Mouse (Mus musculus) hematopoietic stem cell, adult 5-6 weeks (primary cell): Measurements from ENCODE around the gene Hoxb6. TPM values are rescaled to one million over a fixed set of nuclear protein-coding genes. Genes with fewer than 3 reads are reported as not detected.
A peak's percentile ranks its signal among the peaks of the same experiment; 100 is the strongest.

Source experiments
- ATAC-seq, 2 experiments: fragments of 125-278 bp in 1 of 2; replicated peaks in 1 of 2; 2 replicates each; pipeline ENCODE4 v1.8.0; 2016 to 2017; ENCODE audit warnings: inconsistent platforms in 2 of 2, mild to moderate bottlenecking in 2 of 2, moderate number of reproducible peaks in 2 of 2, low read depth in 1 of 2, moderate TSS enrichment in 1 of 2; ENCODE audit not compliant: low FRiP score in 2 of 2, poor library complexity in 2 of 2, severe bottlenecking in 2 of 2, insufficient read depth in 1 of 2, low TSS enrichment in 1 of 2
- total RNA-seq: library from RNA; stranded (forward); fragments of 172-1452, 232-1000 nt; gene quantifications from 2 replicates; pipeline ENCODE4 v1.2.3, GENCODE M21; 2017

Hoxb6 gene
- total RNA-seq, 1 experiment from 2014 or later: 1.2 TPM

DNA sequence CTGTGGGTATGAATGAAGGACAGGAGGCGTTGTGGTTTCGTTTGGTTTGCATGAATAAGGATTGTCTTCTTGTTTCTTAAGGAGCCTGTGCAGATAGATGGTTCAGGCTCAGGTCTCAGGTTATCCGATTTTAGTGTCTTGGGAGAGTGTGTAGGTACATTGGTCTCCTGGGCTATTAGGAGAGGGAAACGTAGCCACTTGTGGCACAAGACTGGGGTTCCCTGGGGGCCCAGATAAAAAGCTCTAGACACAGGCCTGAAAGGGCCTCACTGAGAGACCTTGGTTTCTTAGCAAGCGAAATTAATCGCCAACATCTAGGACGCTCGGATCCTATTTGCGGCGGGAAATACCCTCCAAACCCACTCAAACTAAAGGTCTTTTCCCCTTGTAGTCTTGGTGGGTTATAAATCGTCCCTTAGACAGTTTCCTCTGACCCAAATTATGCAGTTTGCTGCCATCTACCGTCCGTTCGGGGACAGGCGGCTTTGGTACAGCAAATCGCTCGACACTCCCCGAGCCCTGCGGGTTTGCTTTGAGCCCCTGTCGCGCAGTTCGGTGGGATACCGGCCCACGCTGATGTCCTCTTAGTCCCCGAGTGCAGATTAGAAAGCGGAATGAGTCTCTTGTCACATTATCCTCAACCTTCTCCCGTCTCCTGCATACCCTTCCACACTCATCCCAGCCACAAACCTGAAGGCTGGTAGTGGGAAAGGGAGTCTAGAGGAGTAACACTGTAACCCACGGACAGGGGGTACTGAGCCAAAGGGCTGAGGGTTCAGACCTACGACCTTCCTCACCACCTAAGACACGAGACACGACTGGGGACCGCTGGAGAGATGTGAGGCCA lies 2.2 kb downstream of the Hoxb6 start:
- ATAC-seq: peak; percentile 77 to 81

DNA sequence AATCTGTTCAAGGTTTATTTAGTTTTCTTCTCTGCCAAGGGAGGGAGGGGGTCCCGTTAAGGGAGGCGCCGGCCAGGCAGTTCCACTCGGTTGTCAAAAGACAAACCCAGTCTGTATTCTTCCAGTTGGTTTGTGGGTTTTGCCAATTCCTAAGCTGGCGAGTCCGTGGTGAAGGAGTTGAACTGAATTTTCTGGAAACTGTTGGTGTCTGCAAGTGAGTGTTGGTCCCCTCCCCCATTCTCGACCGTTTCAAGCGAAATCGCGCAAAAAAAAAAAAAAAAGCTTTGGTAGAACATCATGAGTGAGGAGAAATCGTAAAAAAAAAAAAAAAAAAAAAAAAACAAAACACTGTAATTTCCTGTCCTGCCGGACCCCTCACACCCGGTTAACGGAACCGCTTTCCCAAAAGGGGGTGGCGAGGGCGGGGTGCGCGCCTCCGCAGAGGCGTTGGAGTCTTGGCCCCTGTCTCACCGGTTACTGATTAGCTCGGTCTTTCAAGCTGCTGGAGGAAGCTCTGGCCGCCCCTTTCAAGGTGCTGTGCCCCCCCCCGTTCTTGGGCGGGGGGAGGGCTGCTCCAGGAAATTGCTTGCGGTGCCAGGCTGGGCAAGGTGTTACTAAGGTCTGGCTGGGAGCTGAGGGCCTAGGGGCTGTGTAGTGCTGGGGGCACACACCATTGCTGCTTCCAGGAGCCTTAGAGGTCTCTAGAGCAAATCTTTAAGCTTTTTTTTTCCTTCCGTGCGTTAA lies 3.0 kb downstream of the Hoxb6 start:
- no peak for ATAC-seq

DNA sequence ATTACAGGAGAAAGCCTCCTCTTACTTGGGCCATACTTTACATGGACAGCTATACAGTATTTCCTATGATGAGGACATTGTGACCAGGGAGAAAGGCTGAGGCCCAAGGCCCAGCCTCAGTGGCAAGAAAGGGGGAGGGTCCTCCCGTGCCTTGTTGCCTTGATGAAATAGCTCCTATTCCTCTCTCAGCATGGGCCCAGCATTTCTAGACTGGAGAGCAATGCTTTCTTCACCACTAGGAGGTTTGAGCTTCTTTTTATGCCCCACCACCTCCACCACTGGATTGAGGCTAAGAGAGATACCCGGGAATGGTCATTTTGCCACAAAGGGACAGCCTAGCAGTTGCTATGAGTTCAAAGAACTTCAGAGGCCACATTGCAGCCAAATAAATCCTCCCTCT lies 4.7 kb downstream of the Hoxb6 start:
- no peak for ATAC-seq

DNA sequence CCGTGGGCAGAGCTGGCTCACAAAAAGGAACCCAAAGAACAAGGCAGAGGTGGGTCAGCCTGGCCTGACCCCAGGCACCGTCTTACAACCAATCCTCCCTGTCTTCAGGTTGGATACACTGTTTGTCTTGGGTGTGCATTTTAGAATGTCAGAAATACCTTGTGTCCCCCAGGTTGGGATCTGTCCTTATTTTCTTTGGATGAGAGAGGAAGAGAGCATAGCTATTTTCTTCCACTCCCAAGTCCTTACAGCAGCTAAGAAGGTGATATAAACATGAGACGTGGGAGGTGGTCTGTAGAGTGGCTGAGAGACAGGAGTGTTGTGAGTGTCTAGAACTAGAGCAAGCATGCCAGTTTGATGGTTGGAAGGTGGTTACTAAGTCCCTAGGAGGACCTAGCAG lies 5.2 kb downstream of the Hoxb6 start:
- no peak for ATAC-seq

DNA sequence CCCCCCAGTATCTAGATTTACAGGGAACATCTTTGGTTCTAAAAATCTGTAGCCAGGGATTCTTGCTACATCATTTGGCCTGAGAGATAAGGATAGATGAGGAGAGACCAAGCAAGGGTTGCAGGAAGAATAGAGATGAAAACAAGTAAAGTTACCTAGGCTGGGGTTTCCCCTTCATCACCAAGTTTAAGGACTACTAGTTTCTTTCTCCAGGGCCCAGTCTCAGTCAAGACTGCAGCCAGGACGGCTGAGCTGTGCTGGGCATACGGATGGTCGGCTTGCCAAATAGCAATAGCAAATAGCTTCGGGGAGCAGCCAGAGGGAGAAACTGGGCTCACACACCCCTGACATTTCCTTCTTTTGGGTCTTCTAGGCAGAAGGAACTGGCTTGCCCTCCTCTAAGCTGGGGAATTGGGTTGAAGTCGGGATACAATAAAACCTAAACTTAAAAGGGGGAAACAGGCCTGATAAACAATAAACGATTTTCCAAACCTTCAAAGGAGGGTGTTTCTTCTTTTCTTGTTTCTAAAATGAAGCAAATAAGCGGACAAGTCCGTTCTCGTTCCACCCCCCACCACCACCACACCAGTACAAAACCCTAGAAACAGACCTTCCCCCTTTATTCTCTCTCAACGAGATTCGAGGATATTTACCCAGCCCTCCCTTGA lies 5.8 kb downstream of the Hoxb6 start:
- ATAC-seq: no peak

DNA sequence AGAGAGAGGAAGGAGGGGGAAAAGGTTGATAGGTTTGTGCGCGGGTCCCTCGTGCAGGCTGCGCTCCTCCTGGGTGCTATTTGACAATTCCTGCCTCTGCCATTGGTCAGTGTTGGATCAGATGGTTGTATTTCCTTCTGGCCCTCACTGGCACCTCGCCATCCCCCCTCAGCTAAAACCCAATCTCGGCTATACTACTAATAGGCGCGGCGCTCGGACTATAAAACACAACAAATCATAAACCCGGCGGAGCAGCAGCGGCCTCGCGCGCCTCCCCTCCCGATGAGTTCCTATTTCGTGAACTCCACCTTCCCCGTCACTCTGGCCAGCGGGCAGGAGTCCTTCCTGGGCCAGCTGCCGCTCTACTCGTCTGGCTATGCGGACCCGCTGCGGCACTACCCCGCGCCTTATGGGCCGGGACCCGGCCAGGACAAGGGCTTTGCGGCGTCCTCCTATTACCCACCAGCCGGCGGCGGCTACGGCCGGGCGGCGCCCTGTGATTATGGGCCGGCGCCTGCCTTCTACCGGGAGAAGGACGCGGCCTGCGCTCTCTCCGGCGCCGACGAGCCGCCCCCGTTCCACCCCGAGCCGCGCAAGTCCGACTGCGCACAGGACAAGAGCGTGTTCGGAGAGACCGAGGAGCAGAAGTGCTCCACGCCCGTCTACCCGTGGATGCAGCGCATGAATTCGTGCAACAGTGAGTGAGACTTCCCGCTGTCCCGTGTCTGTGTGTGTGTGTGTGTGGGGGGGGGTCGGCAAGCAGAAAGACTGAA lies 6.8 kb downstream of the Hoxb6 start:
- no peak for ATAC-seq

DNA sequence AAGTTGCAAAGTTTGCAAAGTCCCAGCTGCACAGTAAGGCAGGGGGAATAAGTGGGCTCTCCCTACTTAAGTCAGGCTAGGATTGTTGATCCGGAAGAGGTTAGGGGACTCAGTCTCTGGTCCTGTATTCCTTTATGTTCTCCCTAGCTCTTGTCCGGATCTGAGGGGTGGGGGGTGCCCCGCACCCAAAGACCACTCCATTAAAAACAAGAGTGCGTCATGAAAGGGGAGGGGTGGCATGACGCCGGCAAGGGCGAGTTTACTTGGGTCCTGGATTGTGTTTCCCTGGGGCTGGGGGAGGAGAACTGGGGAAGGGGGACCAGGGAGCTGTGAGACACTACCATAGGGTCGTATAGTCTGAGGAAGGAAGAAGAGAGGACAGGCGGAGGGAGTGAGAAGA lies 7.5 kb downstream of the Hoxb6 start:
- no peak for ATAC-seq

DNA sequence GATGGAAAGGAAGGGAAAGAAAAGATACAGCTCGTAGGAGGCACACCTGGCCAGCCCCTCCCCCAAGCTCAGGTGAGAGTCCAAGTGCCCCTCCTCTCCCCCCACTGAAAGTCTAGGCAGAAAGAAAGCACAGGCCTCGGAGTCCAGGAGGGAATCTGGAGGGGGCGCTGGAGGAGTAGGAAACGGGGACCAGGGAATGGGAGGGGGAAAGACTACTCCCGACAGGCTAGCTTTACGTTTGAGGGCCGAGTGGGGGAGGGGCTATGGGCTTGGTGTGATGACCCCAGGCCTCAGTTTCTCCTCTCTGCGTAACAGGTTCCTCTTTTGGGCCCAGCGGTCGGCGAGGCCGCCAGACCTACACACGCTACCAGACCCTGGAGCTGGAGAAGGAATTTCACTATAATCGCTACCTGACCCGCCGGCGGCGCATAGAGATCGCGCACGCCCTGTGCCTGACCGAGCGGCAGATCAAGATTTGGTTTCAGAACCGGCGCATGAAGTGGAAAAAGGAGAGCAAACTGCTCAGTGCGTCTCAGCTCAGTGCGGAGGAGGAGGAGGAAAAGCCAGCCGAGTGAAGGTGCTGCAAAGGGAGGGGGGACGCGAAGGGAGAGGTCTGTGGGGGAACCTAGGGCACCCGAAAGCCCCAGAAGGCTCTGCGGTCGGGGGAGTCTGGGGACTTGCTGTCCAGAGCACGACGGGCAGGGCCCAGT lies 8.2 kb downstream of the Hoxb6 start:
- ATAC-seq: no peak

DNA sequence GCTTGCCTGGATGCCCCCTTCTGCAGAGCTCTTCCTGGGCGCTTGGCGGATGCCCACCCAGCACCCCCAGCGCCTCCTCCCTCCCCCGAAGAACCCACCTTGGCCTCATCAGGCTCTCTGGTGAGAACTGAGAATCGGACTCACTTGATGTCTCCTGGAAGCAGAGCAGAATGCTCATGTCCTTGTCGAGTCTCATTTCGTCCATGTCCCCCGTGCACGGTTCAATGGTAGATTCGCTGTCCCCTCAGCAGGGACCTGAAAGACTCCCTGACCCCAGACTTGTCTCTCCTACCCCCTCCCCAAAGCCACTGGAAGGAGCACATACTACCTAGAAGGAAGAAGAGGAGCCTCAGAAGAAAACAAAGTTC lies 8.8 kb downstream of the Hoxb6 start:
- no peak for ATAC-seq

DNA sequence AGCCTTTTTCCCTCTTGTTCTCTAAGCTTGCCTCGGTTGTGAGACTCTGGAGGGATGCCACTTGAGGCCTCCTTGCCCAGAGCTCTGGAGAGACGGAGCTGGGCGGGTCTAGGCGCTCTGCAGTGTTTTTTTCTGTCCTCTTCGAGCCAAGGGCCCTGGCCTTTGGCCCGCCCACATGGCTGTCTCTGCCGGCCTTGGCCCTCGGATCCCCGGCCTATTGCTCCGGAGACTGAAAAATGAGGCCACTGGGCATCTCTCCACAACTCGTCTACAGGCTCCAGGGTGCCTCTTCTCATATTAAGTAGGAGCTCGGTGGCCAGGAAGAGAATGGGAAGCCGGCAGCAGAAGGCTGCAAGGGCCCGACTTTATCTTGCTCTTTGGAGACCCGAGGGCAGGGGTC lies 9.6 kb downstream of the Hoxb6 start:
- ATAC-seq: no peak

DNA sequence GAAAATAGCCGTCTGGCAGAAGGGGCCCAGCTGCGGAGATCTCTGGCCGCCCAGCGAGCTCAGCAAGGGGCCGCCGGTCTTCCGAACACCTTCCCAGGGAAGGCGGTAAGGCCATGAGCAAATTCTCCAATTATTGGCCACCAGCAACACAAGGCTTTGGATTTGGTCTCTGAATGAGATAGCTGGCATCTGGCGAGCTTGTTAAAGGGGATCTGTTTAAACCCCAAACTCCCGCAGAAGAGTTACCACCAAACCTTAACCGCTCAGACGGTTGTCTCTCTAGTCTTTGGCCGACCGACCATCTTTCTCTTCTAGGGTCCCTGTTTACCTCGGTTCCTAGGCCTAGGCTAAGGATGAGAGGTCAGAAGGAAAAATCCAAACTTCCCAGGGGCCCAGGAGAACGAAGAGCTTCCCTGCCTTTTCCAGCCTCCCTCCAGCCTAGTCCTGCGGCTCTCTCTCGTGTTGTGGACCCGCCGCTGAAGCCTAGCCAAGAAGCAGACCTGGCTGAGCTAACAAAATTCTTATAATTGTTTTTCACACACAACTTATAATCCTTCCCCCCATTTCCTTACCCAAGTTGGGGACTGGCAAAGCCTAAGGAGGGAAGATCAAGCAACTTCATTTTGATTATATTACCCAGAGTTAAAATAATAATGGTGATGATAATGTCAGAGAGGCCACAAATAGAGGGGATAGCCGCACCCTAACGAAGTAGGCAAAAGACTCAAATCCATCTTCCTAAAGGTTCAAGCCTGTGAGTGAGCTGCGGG lies 10.3 kb downstream of the Hoxb6 start:
- no peak for ATAC-seq

DNA sequence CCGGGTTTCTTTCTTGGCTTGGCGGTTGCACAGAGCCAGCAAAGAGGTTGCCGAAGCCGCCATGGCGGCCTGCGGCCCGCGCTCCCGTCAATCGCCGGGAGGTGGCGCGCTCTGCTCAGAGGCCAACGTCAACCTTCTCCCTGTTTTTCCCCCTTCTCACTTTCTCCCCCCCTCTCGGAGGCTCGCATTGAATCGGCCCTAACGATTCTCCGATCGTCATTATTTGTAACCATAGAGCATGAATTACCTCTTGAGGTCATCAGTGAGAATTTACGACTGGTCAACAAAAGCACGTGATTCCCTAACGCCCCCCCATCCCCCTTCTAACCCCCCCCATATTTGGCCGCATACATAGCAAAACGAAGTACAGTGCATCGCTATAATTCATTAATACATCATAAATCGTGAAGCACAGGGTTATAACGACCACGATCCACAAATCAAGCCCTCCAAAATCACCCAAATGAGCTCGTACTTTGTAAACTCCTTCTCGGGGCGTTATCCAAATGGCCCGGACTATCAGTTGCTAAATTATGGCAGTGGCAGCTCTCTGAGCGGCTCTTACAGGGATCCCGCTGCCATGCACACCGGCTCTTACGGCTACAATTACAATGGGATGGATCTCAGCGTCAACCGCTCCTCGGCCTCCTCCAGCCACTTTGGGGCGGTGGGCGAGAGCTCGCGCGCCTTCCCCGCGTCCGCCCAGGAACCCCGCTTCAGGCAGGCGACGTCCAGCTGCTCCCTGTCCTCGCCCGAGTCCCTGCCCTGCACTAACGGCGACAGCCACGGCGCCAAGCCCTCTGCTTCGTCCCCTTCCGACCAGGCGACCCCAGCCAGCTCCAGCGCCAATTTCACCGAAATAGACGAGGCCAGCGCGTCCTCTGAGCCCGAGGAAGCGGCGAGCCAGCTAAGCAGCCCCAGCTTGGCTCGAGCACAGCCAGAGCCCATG lies 11.1 kb downstream of the Hoxb6 start, which contains the start of gene Hoxb5:
Gene Hoxb5, plus strand, starts transcription at position 186 of the 949 bp plus-strand sequence.
- peak; percentile 33 to 46; a peak in 2 of 4 replicates for ATAC-seq

DNA sequence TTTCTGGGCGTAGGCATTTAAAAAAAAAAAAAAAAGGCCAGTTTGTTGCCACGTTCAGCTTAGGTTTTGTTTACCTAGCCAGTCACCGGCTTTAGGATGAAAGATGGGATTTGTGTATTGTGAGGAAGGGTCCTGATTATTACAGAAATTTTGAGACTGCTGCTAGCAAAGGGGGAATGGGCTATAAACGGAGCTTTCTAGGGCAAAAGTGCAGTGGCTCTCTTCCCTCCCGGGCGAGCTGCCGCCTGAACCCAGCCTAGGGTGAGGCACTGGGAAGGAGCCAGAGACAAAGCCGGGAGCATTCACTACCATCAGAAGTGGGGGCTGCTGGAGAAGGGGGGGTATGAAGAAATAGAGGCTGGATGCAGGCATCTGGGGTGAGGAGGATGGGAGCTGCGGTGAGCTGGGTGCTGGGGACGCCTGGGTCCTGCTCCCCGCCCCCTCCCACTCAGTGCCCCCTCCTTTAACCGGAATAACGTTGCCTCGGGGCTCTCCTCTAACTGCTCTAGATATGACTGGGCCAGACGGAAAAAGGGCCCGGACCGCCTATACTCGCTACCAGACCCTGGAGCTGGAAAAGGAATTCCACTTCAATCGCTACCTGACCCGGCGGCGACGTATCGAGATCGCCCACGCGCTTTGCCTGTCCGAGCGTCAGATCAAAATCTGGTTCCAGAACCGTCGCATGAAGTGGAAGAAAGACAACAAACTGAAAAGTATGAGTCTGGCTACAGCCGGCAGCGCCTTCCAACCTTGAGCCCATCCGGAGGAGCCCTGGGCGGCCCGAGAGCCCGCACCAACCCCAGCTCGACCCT lies 12.3 kb downstream of the Hoxb6 start:
- no peak for ATAC-seq

DNA sequence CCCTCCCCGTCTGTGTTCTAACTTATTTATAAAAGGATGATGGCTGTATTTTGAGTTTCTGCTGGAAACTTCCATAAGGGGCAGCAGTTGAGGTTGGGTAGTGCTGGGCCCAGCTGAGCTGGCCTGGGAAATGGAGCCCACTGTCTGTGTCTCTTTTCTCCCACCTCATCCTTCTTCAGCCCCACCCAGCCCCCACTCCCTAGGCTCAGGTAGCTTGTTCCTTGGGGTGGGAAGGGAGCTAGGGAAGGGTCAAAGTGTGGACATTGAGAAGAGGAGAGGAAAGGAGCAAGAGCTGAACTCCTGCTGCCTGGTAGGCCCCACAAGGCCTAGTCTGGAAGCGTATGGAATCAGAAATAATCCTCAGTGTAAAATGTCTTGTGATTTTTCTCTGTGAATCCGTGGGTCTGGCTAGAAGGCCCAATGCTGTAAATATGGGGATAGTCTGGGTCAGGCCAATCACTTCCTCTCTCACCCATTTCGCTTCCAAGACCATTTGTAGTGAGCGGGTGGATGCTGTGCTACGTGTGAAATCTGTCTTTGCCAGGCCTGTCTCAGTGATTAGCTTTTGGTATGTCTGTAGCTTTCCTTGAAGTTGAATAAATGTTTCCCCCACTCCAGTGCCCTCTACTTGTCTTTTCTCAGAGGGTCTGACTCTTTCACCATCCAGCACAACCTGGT lies 13.4 kb downstream of the Hoxb6 start:
- no peak for ATAC-seq
